14 mouse cellular contexts compared by ENCODE assay signal in the genomic region with DNA sequence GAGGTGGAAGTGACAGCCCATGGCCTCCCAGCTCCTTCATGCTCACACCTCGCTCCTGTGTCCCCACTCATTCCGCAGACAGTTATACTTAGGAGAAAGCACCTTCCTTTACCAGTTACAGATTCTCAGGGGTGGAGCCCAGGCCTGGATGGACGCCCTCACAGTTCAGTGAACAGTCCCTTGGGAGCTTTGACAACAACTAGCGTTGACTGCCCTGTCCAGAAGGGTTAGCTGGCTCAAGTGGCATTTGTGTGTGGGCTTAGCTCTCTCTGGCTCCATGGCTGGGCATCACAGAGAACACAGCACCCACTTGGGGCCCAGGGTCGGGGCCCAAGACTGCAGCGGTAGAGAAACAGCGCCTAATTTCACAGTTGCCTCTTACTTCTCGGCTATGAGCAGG. TPM values are rescaled to one million over a fixed set of nuclear protein-coding genes. Genes with fewer than 3 reads are reported as not detected.
DNase-seq lines count a peak whose midpoint lies in the region; ATAC-seq and TF ChIP-seq lines count a peak whose summit lies in the region.
"Had no signal": no experiment of that assay in that cellular context is flagged by ENCODE, and none has a peak within 500 bp of the region (broad histone marks: within the 10 kb centered on the region; RNA-seq: fewer than 3 reads in every experiment).

No protein-coding gene starts in this region.

- H3K9ac ChIP-seq in heart, adult 2 months (ENCODE audit: low read depth, low read length) = no peak overlapping the region
- H3K9ac ChIP-seq in liver, embryonic 16.5 days (ENCODE audit: low read depth, low read length) = no peak overlapping the region
- no peak overlapping the region for H3K9ac ChIP-seq in liver, embryonic 11.5 days (ENCODE audit: low read depth, low read length)
- H3K9ac ChIP-seq in heart, embryonic 15.5 days = no peak overlapping the region
- H3K9ac ChIP-seq: kidney, embryonic 15.5 days; lung, embryonic 15.5 days; neural tube, embryonic 15.5 days had no signal

- no peaks in the 10 kb centered on the region for H3K9me3 ChIP-seq in liver, embryonic 16.5 days (replicated peaks; ENCODE audit: control insufficient read depth, low read length)
- no peaks in the 10 kb centered on the region for H3K9me3 ChIP-seq in liver, embryonic 11.5 days (ENCODE audit: control insufficient read depth, low read length)
- H3K9me3 ChIP-seq in heart, embryonic 15.5 days (replicated peaks) = no peaks in the 10 kb centered on the region
- H3K9me3 ChIP-seq: kidney, embryonic 15.5 days; lung, embryonic 15.5 days; neural tube, embryonic 15.5 days had no signal

- H3K4me2 ChIP-seq in liver, embryonic 16.5 days (ENCODE audit: low read depth, low read length) = no peak overlapping the region
- no peak overlapping the region for H3K4me2 ChIP-seq in liver, embryonic 11.5 days
- no peak overlapping the region for H3K4me2 ChIP-seq in heart, embryonic 15.5 days
- H3K4me2 ChIP-seq: kidney, embryonic 15.5 days; lung, embryonic 15.5 days; neural tube, embryonic 15.5 days had no signal

- no peak for ATAC-seq in liver, embryonic 16.5 days (ENCODE audit: low read depth)
- no peak for ATAC-seq in liver, embryonic 11.5 days (replicated peaks; ENCODE audit: low FRiP score)
- ATAC-seq in heart, embryonic 15.5 days (replicated peaks; ENCODE audit: insufficient number of reproducible peaks, insufficient read depth, low FRiP score, low read depth) = no peak
- ATAC-seq: inflammation-experienced regulatory T-cells, adult 6 months had no signal

- H3K4me3 ChIP-seq in heart, adult 2 months = no peak overlapping the region
- no peak overlapping the region for H3K4me3 ChIP-seq in liver, embryonic 16.5 days (ENCODE audit: low read depth, low read length)
- no peak overlapping the region for H3K4me3 ChIP-seq in liver, embryonic 11.5 days (ENCODE audit: low read depth, low read length)
- no peak overlapping the region for H3K4me3 ChIP-seq in heart, embryonic 15.5 days
- no peak overlapping the region for H3K4me3 ChIP-seq in small intestine, adult 2 months (ENCODE audit: low read depth, low read length)
- H3K4me3 ChIP-seq: erythroblast, embryonic 14.5 days; kidney, embryonic 15.5 days; lung, embryonic 15.5 days; neural tube, embryonic 15.5 days had no signal

- peaks cover 17% of the 10 kb centered on the region for H3K4me1 ChIP-seq in heart, adult 2 months (ENCODE audit: control insufficient read depth, insufficient read depth, low read length)
- H3K4me1 ChIP-seq in liver, embryonic 16.5 days (ENCODE audit: control insufficient read depth, low read depth, low read length) = no peaks in the 10 kb centered on the region; the same call in 1 of the 2 replicates
- H3K4me1 ChIP-seq in liver, embryonic 11.5 days (replicated peaks; ENCODE audit: control insufficient read depth, insufficient read depth, low read length) = no peaks in the 10 kb centered on the region
- peaks cover 34% of the 10 kb centered on the region for H3K4me1 ChIP-seq in heart, embryonic 15.5 days (replicated peaks)
- no peaks in the 10 kb centered on the region; the same call in 1 of the 2 replicates for H3K4me1 ChIP-seq in small intestine, adult 2 months (ENCODE audit: control insufficient read depth, insufficient read depth, insufficient read length, low read length)

- TF ChIP-seq POLR2A in heart, adult 2 months (IDR thresholded peaks at IDR 0.05; ENCODE audit: insufficient read depth, low read depth, low read length) = no peak
- TF ChIP-seq POLR2A in small intestine, adult 2 months (IDR thresholded peaks at IDR 0.05; ENCODE audit: low read depth, low read length) = no peak

- peaks cover 9% of the 10 kb centered on the region for H3K36me3 ChIP-seq in heart, adult 2 months (ENCODE audit: control insufficient read depth, insufficient read depth, low read length)
- H3K36me3 ChIP-seq in liver, embryonic 16.5 days (ENCODE audit: control insufficient read depth, insufficient read depth) = peaks cover 22% of the 10 kb centered on the region
- H3K36me3 ChIP-seq in liver, embryonic 11.5 days (ENCODE audit: control insufficient read depth, insufficient read depth, low read length) = peaks cover 25% of the 10 kb centered on the region
- peaks cover 65% of the 10 kb centered on the region for H3K36me3 ChIP-seq in heart, embryonic 15.5 days
- peaks cover 22% of the 10 kb centered on the region for H3K36me3 ChIP-seq in small intestine, adult 2 months (ENCODE audit: control insufficient read depth, insufficient read depth, low read length)

- H3K27ac ChIP-seq in heart, adult 2 months = peak overlapping the region; percentile 93
- peak overlapping the region; percentile 0; the same call in 1 of the 2 replicates for H3K27ac ChIP-seq in liver, embryonic 16.5 days (ENCODE audit: low read length)
- H3K27ac ChIP-seq in liver, embryonic 11.5 days (ENCODE audit: low read depth, low read length) = no peak overlapping the region
- H3K27ac ChIP-seq in heart, embryonic 15.5 days = peak overlapping the region; percentile 97
- H3K27ac ChIP-seq in small intestine, adult 2 months (ENCODE audit: insufficient read depth, low read depth, low read length) = peak overlapping the region; percentile 31; the same call in 1 of the 2 replicates
- H3K27ac ChIP-seq: kidney, embryonic 15.5 days; lung, embryonic 15.5 days; neural tube, embryonic 15.5 days had no signal

- DNase-seq in heart, adult 2 months = peak in 1 of 2 experiments; percentile 24
- DNase-seq in heart, adult 9 months (ENCODE audit: low spot score in 2 of 2) = no peak
- DNase-seq in liver, embryonic 11.5 days (ENCODE audit: low spot score) = no peak
- no peak for DNase-seq in retina, embryonic 14.5 days (ENCODE audit: low spot score)
- DNase-seq: cerebellum, adult 9-10 months; thymus, postnatal 36 days had no signal

- no peak for TF ChIP-seq EP300 in heart, adult 2 months (IDR thresholded peaks at IDR 0.05; ENCODE audit: insufficient read depth, low read depth, low read length)

- no peaks in the 10 kb centered on the region for H3K27me3 ChIP-seq in heart, adult 2 months (ENCODE audit: control insufficient read depth, insufficient read depth, low read length)
- H3K27me3 ChIP-seq in liver, embryonic 16.5 days (ENCODE audit: control insufficient read depth, insufficient read depth, low read depth, low read length) = no peaks in the 10 kb centered on the region
- H3K27me3 ChIP-seq in liver, embryonic 11.5 days (replicated peaks; ENCODE audit: control insufficient read depth, insufficient read depth, low read length) = no peaks in the 10 kb centered on the region
- H3K27me3 ChIP-seq in heart, embryonic 15.5 days = no peaks in the 10 kb centered on the region
- no peaks in the 10 kb centered on the region for H3K27me3 ChIP-seq in small intestine, adult 2 months (ENCODE audit: control insufficient read depth, insufficient read depth, low read length)
- H3K27me3 ChIP-seq: kidney, embryonic 15.5 days; lung, embryonic 15.5 days; neural tube, embryonic 15.5 days had no signal

- WGBS in heart, adult 2 months = 66% methylated on average over 8 of the region's 8 CpGs
- 83% methylated on average over 8 of the region's 8 CpGs for WGBS in liver, embryonic 16.5 days (ENCODE audit: insufficient replicate concordance)
- WGBS in liver, embryonic 11.5 days = 91% methylated on average over 8 of the region's 8 CpGs
- WGBS in heart, embryonic 15.5 days = 77% methylated on average over 8 of the region's 8 CpGs
- WGBS in small intestine, adult 2 months = 90% methylated on average over 8 of the region's 8 CpGs

- TF ChIP-seq CTCF in heart, adult 2 months (IDR thresholded peaks at IDR 0.05) = no peak
- no peak for TF ChIP-seq CTCF in small intestine, adult 2 months (IDR thresholded peaks at IDR 0.05; ENCODE audit: extremely low read depth, insufficient read length, insufficient replicate concordance, low read depth, low read length)

- intact Hi-C loops in heart, adult 2 months (cut with DNase I) = no loop called here

- H3K79me2 ChIP-seq in heart, adult 2 months (replicated peaks; ENCODE audit: control insufficient read depth, insufficient read depth, low read length) = no peaks in the 10 kb centered on the region

RNA-seq across cellular contexts. Expression of gene Sun2, which starts 8.0 kb away (rescaled TPM):
- 10 to 100 TPM; 83.3 to 96.7 TPM for total RNA-seq in heart, adult 2 months (2021)
- 57.9 and 69.2 TPM in 2 replicates for polyA plus RNA-seq in heart, adult 2 months (2012; rRNA removed)
- 3.0 and 3.1 TPM in 2 replicates for polyA plus RNA-seq in liver, embryonic 16.5 days (2015; fragmentation: Nextera tagmentation; extraction: Ambion mirVana)
- 2.2 and 2.5 TPM in 2 replicates for polyA plus RNA-seq in liver, embryonic 11.5 days (2014; fragmentation: Nextera tagmentation; extraction: Ambion mirVana)
- polyA plus RNA-seq in heart, embryonic 15.5 days (2015; fragmentation: Nextera tagmentation; extraction: Ambion mirVana) = 4.7 and 6.2 TPM in 2 replicates
- 12.1 and 18.5 TPM in 2 replicates for polyA plus RNA-seq in small intestine, adult 2 months (2012; rRNA removed)

RNA-seq across cellular contexts. Expression of gene Dnal4, which starts 43.3 kb away (rescaled TPM):
- 10 to 100 TPM; 19.3 to 21.7 TPM for total RNA-seq in heart, adult 2 months (2021)
- 43.0 and 46.8 TPM in 2 replicates for polyA plus RNA-seq in heart, adult 2 months (2012; rRNA removed)
- 7.2 and 8.3 TPM in 2 replicates for polyA plus RNA-seq in liver, embryonic 16.5 days (2015; fragmentation: Nextera tagmentation; extraction: Ambion mirVana)
- polyA plus RNA-seq in liver, embryonic 11.5 days (2014; fragmentation: Nextera tagmentation; extraction: Ambion mirVana) = 25.0 and 28.6 TPM in 2 replicates
- polyA plus RNA-seq in heart, embryonic 15.5 days (2015; fragmentation: Nextera tagmentation; extraction: Ambion mirVana) = 37.2 and 46.0 TPM in 2 replicates
- polyA plus RNA-seq in small intestine, adult 2 months (2012; rRNA removed) = 8.6 and 18.7 TPM in 2 replicates

RNA-seq across cellular contexts. Expression of gene Gtpbp1, which starts 43.7 kb away (rescaled TPM):
- 10 to 100 TPM; 26.9 to 30.1 TPM for total RNA-seq in heart, adult 2 months (2021)
- polyA plus RNA-seq in heart, adult 2 months (2012; rRNA removed) = 27.0 and 30.5 TPM in 2 replicates
- 26.2 and 28.5 TPM in 2 replicates for polyA plus RNA-seq in liver, embryonic 16.5 days (2015; fragmentation: Nextera tagmentation; extraction: Ambion mirVana)
- 58.8 and 61.8 TPM in 2 replicates for polyA plus RNA-seq in liver, embryonic 11.5 days (2014; fragmentation: Nextera tagmentation; extraction: Ambion mirVana)
- 23.7 and 30.0 TPM in 2 replicates for polyA plus RNA-seq in heart, embryonic 15.5 days (2015; fragmentation: Nextera tagmentation; extraction: Ambion mirVana)
- 18.6 and 34.9 TPM in 2 replicates for polyA plus RNA-seq in small intestine, adult 2 months (2012; rRNA removed)

RNA-seq across cellular contexts. Expression of gene Josd1, which starts 46.6 kb away (rescaled TPM):
- 10 to 100 TPM; 22.1 to 24.9 TPM for total RNA-seq in heart, adult 2 months (2021)
- 16.1 and 25.6 TPM in 2 replicates for polyA plus RNA-seq in heart, adult 2 months (2012; rRNA removed)
- 19.2 and 21.6 TPM in 2 replicates for polyA plus RNA-seq in liver, embryonic 16.5 days (2015; fragmentation: Nextera tagmentation; extraction: Ambion mirVana)
- polyA plus RNA-seq in liver, embryonic 11.5 days (2014; fragmentation: Nextera tagmentation; extraction: Ambion mirVana) = 25.9 and 28.3 TPM in 2 replicates
- 20.6 and 24.5 TPM in 2 replicates for polyA plus RNA-seq in heart, embryonic 15.5 days (2015; fragmentation: Nextera tagmentation; extraction: Ambion mirVana)
- 9.5 and 14.2 TPM in 2 replicates for polyA plus RNA-seq in small intestine, adult 2 months (2012; rRNA removed)
